Mouse (Mus musculus) midbrain, postnatal 0 days (tissue): ENCODE results near the gene Icmt. TPM values are rescaled to one million over a fixed set of nuclear protein-coding genes. Genes with fewer than 3 reads are reported as not detected.

Source experiments
- ATAC-seq: fragments of 200-750 bp; cut with Nextera tagmentation; 2 replicates; pipeline ENCODE4 v1.8.0; 2017; ENCODE audit warnings: moderate number of reproducible peaks, mild to moderate bottlenecking, moderate TSS enrichment, moderate library complexity; ENCODE audit not compliant: low FRiP score
- DNase-seq: peaks from one replicate; pipeline ENCODE4 v3.0.0-alpha.2; 2015; ENCODE audit warnings: low spot score
- H3K27ac ChIP-seq: fragments of 300-500 bp; sonication (generic); 2 replicates; pipeline ENCODE4 v1.5.1; 2014; ENCODE audit warnings: low read depth, mild to moderate bottlenecking, low read length, mixed read lengths
- H3K27me3 ChIP-seq: fragments of 300-500 bp; sonication (generic); 2 replicates; pipeline ENCODE4 v1.6.1; 2014; ENCODE audit warnings: low read length, control low read depth, mixed read lengths; ENCODE audit not compliant: insufficient read depth
- H3K36me3 ChIP-seq: fragments of 300-500 bp; sonication (generic); 2 replicates; pipeline ENCODE4 v1.6.1; 2014; ENCODE audit warnings: low read length, control low read depth, mixed read lengths; ENCODE audit not compliant: insufficient read depth
- H3K4me1 ChIP-seq: fragments of 300-500 bp; sonication (generic); 2 replicates; pipeline ENCODE4 v1.6.1; 2014; ENCODE audit warnings: mild to moderate bottlenecking, control low read depth, antibody characterized with exemption, low read length, mixed read lengths; ENCODE audit not compliant: insufficient read depth
- H3K4me2 ChIP-seq: fragments of 300-500 bp; sonication (generic); 2 replicates; pipeline ENCODE4 v1.6.1; 2014; ENCODE audit warnings: low read depth, mild to moderate bottlenecking, low read length, mixed read lengths; ENCODE audit not compliant: poor library complexity, severe bottlenecking
- H3K4me3 ChIP-seq: fragments of 300-500 bp; sonication (generic); 2 replicates; pipeline ENCODE4 v1.5.1; 2014; ENCODE audit warnings: low read depth, mild to moderate bottlenecking, low read length, moderate library complexity
- H3K9ac ChIP-seq: fragments of 300-500 bp; sonication (generic); replicated peaks from 2 replicates; pipeline ENCODE4 v1.6.1; 2014; ENCODE audit warnings: mild to moderate bottlenecking, low read length, moderate library complexity, mixed read lengths; ENCODE audit not compliant: poor library complexity, severe bottlenecking
- H3K9me3 ChIP-seq: fragments of 300-500 bp; sonication (generic); 2 replicates; pipeline ENCODE4 v1.6.1; 2016; ENCODE audit warnings: low read length, control low read depth
- CTCF ChIP-seq: IDR thresholded peaks from 2 replicates; pipeline ENCODE4 v1.5.1; 2016; ENCODE audit warnings: antibody characterized with exemption, mild to moderate bottlenecking
- WGBS: fragments of 180-500 bp; shearing (Covaris S2); extraction: QIAGEN DNeasy Blood & Tissue Kit; methylation state at CpG from one replicate; pipeline ENCODE4 v1.1.7; 2014; 5-methylcytosine and 5-hydroxymethylcytosine counted together
- polyA plus RNA-seq: library from polyadenylated mRNA; unstranded; fragments of >200 nt; fragmentation: Nextera tagmentation; extraction: Ambion mirVana; gene quantifications from 2 replicates; pipeline ENCODE4 v1.2.1, GENCODE M21; 2015
- total RNA-seq: library from RNA; depleted of rRNA; stranded (reverse); fragments of >200 nt; gene quantifications from 2 replicates; pipeline ENCODE4 v1.2.3, GENCODE M21; 2014

Icmt gene
- total and polyA plus RNA-seq, 2 experiments from 2014 or later, result 15.7 to 38.9 TPM

DNA sequence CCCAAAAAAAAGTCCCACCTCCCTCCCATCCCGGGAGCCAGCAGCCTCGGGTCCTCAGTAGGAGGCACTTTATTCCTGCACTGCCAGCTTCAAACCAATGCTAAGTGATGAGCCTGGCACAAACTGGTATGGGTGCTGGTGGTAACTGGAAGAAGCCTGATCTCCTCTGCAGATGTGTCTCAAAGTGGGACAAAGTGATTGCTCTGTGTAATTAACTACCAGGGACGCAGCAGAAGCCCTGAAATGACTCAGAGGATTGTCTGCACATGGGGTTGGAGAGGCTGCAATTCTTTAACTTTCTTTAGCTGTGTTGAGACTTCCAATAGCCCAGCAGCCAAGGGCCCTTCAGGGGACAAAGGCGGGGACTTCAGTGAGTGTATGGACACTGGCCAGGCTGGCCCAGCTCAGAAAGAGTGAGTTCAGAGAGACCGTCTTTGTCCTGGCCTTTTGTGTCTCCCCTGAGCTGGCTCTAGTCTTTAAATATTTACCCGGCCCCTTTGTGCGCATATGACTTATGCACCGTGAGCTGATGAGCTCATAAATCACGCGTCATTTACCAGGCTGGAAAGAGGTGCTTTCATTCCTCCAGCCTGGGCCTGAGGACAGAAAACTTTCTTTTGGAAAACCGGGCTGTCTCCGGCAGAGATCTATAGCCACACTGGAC is 4.8 kb upstream of the Icmt start:
- 11% methylated on average over 12 of the region's 12 CpGs for WGBS
- Histone ChIP-seq H3K9me3 (no peaks in the 10 kb centered on the region), H3K36me3 (no peaks in the 10 kb centered on the region), H3K9ac (no peak overlapping the region), H3K4me3 (no peak overlapping the region), H3K27me3 (peaks cover 38% of the 10 kb centered on the region), H3K4me2 (no peak overlapping the region), H3K27ac (no peak overlapping the region), H3K4me1 (no peaks in the 10 kb centered on the region)
- no peak for TF ChIP-seq CTCF
- no peak for ATAC-seq
- no peak for DNase-seq

- Histone ChIP-seq H3K4me1 (0 out of 2 replicates have a peak, but pooled peaks cover 8% of the 10 kb centered on the region), H3K4me3 (no peak overlapping the region), H3K9ac (no peak overlapping the region), H3K36me3 (0 out of 2 replicates have a peak, but pooled peaks cover under 1% of the 10 kb centered on the region), H3K27ac (no peak overlapping the region), H3K27me3 (peaks cover 27% of the 10 kb centered on the region), H3K4me2 (no peak overlapping the region), H3K9me3 (no peaks in the 10 kb centered on the region)
- ATAC-seq, result no peak
- peak; percentile 57 for TF ChIP-seq CTCF
- DNase-seq, result no peak
- WGBS, result 55% methylated on average over 10 of the region's 10 CpGs
These were observed 2.7 kb upstream of the Icmt start for GRCm38 (mm10) chr4:152294188-152294929.

DNA sequence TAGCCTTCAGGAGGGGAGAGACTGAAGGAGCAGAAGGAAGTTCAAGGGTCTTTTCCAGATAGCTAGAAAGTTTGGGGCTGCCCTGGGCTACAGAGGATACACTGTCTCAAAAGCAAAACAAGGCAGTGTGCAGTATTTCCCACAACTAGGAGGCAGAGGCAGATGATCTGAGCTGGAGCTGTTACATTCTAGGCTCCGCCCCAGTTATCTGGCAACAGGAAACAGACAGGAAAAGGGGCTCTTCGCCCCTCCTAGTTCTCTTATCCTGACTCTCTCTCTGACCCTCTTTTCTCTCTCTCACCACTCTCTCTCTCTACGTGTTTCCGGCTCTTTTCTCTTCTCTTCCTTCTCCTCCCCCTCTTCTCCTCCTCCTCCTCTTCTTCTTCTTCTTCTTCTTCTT is 1.1 kb upstream of the Icmt start:
- Histone ChIP-seq H3K9me3 (no peaks in the 10 kb centered on the region), H3K36me3 (peaks cover 16% of the 10 kb centered on the region), H3K4me2 (no peak overlapping the region), H3K4me3 (no peak overlapping the region), H3K9ac (no peak overlapping the region), H3K27me3 (peaks cover 23% of the 10 kb centered on the region), H3K27ac (no peak overlapping the region), H3K4me1 (0 out of 2 replicates have a peak, but pooled peaks cover 8% of the 10 kb centered on the region)
- 65% methylated on average over 4 of the region's 4 CpGs for WGBS
- no peak for ATAC-seq
- DNase-seq, result no peak
- no peak for TF ChIP-seq CTCF

GRCm38 (mm10) chr4:152296371-152296770 is 656 bp upstream of the Icmt start:
- Histone ChIP-seq H3K27me3 (peaks cover 20% of the 10 kb centered on the region), H3K9me3 (no peaks in the 10 kb centered on the region), H3K36me3 (peaks cover 21% of the 10 kb centered on the region), H3K4me1 (0 out of 2 replicates have a peak, but pooled peaks cover 8% of the 10 kb centered on the region), H3K9ac (0 out of 2 replicates have a peak overlapping the region, but pooled peaks have one; percentile 5), H3K4me2 (peak overlapping the region; percentile 85), H3K4me3 (peak overlapping the region; percentile 99), H3K27ac (no peak overlapping the region)
- no peak for TF ChIP-seq CTCF
- ATAC-seq (no peak), DNase-seq (no peak)
- 25% methylated on average over 8 of the region's 8 CpGs for WGBS

- ATAC-seq, result no peak
- H3K9ac ChIP-seq, result no peak overlapping the region
- no peaks in the 10 kb centered on the region for H3K27me3 ChIP-seq
- TF ChIP-seq CTCF, result no peak
- H3K4me1 ChIP-seq, result 0 out of 2 replicates have a peak, but pooled peaks cover 8% of the 10 kb centered on the region
- H3K4me2 ChIP-seq, result peak overlapping the region; percentile 85
- no peak for DNase-seq
- H3K9me3 ChIP-seq, result no peaks in the 10 kb centered on the region
- peaks cover 34% of the 10 kb centered on the region for H3K36me3 ChIP-seq
- no peak overlapping the region for H3K27ac ChIP-seq
- WGBS, result 81% methylated on average over 14 of the region's 14 CpGs
- no peak overlapping the region for H3K4me3 ChIP-seq
These were observed 1.8 kb downstream of the Icmt start for GRCm38 (mm10) chr4:152298836-152299235.

DNA sequence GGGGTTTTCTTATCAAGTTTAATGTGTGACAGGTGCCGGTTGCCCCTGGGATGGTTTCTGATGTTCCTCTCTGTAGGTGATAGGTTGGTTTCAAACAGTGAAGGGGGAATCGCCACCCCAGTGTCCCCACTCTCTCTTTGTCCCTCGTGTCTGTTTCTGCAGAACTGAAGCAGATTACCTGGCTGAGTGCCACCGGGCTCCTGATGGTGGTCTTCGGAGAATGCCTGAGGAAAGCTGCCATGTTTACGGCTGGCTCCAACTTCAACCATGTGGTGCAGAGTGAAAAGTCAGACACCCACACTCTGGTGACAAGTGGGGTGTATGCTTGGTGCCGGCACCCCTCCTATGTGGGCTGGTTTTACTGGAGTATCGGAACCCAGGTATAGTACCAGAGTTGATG is 3.3 kb downstream of the Icmt start:
- Histone ChIP-seq H3K36me3 (peaks cover 46% of the 10 kb centered on the region), H3K27ac (no peak overlapping the region), H3K4me3 (no peak overlapping the region), H3K9ac (no peak overlapping the region), H3K9me3 (no peaks in the 10 kb centered on the region), H3K4me1 (0 out of 2 replicates have a peak, but pooled peaks cover 8% of the 10 kb centered on the region), H3K27me3 (no peaks in the 10 kb centered on the region), H3K4me2 (no peak overlapping the region)
- no peak for ATAC-seq
- no peak for TF ChIP-seq CTCF
- 88% methylated on average over 8 of the region's 8 CpGs for WGBS
- no peak for DNase-seq
